Mouse (Mus musculus): Measurements from ENCODE around the gene Robo1.

DNA sequence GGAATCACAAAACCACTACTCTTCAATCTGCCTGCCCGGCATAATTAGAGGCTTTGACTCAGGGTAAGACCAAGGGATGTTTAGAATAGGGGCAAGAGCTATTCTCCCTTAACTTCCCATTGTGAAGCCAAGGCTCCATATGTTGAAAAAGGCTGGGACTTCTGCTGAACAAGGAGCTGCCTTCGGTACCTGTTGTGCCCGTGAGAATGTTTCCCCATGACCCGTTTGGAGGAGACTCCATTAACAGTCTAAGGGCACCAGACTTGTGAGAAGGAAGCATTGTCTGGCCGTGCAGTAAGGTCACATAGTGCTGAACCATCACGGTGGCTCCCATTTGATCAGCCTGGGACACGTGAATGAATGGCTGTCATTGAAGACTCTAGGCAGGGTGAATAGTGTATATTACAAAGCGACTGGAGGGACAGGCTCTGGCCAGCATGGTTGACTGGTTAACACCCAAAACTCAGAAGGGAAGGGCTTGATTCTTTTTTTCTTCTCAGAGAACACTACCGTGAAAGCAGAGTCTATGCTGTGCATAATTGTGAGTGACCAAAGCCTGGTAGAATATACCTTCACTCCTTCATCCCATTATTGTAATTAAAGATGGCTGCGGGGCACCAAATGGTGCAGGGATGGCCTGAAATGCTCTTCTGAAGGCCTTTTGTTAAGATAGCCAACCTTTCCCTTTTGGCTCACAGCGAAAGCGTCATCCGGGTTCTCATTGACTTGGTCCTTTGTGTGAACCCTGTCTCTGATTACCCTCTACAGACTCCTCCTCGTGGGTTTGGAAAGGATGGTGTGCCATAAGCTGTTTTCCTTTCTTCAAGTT lies 385.6 kb downstream of the Robo1 start:
- TF ChIP-seq POLR2A (IDR thresholded peaks at IDR 0.05; ENCODE audit: insufficient read depth, low read depth, low read length) (no peak), CTCF (IDR thresholded peaks at IDR 0.05; ENCODE audit: insufficient read depth, low read depth, low read length) (no peak)
